Mouse (Mus musculus): ENCODE measurements around the gene Adk. TPM values are rescaled to one million over a fixed set of nuclear protein-coding genes. Genes with fewer than 3 reads are reported as not detected.
A peak's percentile ranks its signal among the peaks of the same experiment; 100 is the strongest.

The Adk gene
- total RNA-seq, 2 experiments from 2014 or later, result 47.1 to 54.7 TPM

- no peak for ATAC-seq (ENCODE audit: poor library complexity, severe bottlenecking)
Measured at GRCm38 (mm10) chr14:21402157-21402601, 349.8 kb downstream of the Adk start.

- no peak for ATAC-seq (ENCODE audit: poor library complexity, severe bottlenecking)
Measured at GRCm38 (mm10) chr14:21402621-21403405, 350.4 kb downstream of the Adk start.

- ATAC-seq (ENCODE audit: poor library complexity, severe bottlenecking), result no peak
Measured at GRCm38 (mm10) chr14:21406946-21407345, 354.6 kb downstream of the Adk start.

- no peak for ATAC-seq (ENCODE audit: poor library complexity, severe bottlenecking)
Measured at GRCm38 (mm10) chr14:21408846-21409245, 356.5 kb downstream of the Adk start.

GRCm38 (mm10) chr14:21410769-21411477 lies 358.5 kb downstream of the Adk start:
- ATAC-seq (ENCODE audit: poor library complexity, severe bottlenecking), result no peak

- no peak for ATAC-seq (ENCODE audit: poor library complexity, severe bottlenecking)
Measured at GRCm38 (mm10) chr14:21411524-21411923, 359.1 kb downstream of the Adk start.

GRCm38 (mm10) chr14:21418332-21418731 lies 366.0 kb downstream of the Adk start:
- ATAC-seq (ENCODE audit: poor library complexity, severe bottlenecking), result no peak

GRCm38 (mm10) chr14:21427369-21427768 lies 375.0 kb downstream of the Adk start:
- no peak for ATAC-seq (ENCODE audit: poor library complexity, severe bottlenecking)

GRCm38 (mm10) chr14:21433415-21433814 lies 381.0 kb downstream of the Adk start:
- peak; percentile 90 for ATAC-seq (ENCODE audit: poor library complexity, severe bottlenecking)

GRCm38 (mm10) chr14:21433995-21434394 lies 381.6 kb downstream of the Adk start:
- ATAC-seq (ENCODE audit: poor library complexity, severe bottlenecking), result 0 out of 2 replicates have a peak, but pooled peaks have one; percentile 30

GRCm38 (mm10) chr14:21434686-21435085 lies 382.3 kb downstream of the Adk start:
- no peak for ATAC-seq (ENCODE audit: poor library complexity, severe bottlenecking)

GRCm38 (mm10) chr14:21439785-21440184 lies 387.4 kb downstream of the Adk start:
- no peak for ATAC-seq (ENCODE audit: poor library complexity, severe bottlenecking)

- ATAC-seq (ENCODE audit: poor library complexity, severe bottlenecking), result no peak
Measured at GRCm38 (mm10) chr14:21440526-21440925, 388.2 kb downstream of the Adk start.

GRCm38 (mm10) chr14:21441772-21442533 lies 389.6 kb downstream of the Adk start:
- no peak for ATAC-seq (ENCODE audit: poor library complexity, severe bottlenecking)

- no peak for ATAC-seq (ENCODE audit: poor library complexity, severe bottlenecking)
Measured at GRCm38 (mm10) chr14:21452581-21452980, 400.2 kb downstream of the Adk start.

- no peak for ATAC-seq (ENCODE audit: poor library complexity, severe bottlenecking)
Measured at GRCm38 (mm10) chr14:21453896-21454295, 401.5 kb downstream of the Adk start.

GRCm38 (mm10) chr14:21455654-21456350 lies 403.4 kb downstream of the Adk start:
- ATAC-seq (ENCODE audit: poor library complexity, severe bottlenecking), result no peak

GRCm38 (mm10) chr14:21456526-21456925 lies 404.2 kb downstream of the Adk start:
- no peak for ATAC-seq (ENCODE audit: poor library complexity, severe bottlenecking)

GRCm38 (mm10) chr14:21457876-21458275 lies 405.5 kb downstream of the Adk start:
- ATAC-seq (ENCODE audit: poor library complexity, severe bottlenecking), result no peak

GRCm38 (mm10) chr14:21458696-21459095 lies 406.3 kb downstream of the Adk start:
- no peak for ATAC-seq (ENCODE audit: poor library complexity, severe bottlenecking)

- no peak for ATAC-seq (ENCODE audit: poor library complexity, severe bottlenecking)
Measured at GRCm38 (mm10) chr14:21459163-21459562, 406.8 kb downstream of the Adk start.

Data from megakaryocyte, adult 5-6 weeks (primary cell).